Mouse (Mus musculus) heart, postnatal 4 days (tissue): ENCODE measurements at regions not wholly inside any gene's neighbourhood (a gene's known extent, or its start where the extent isn't known, plus 50 kb on each side); places are given as distances from the start of the nearest gene placed in this dataset.
A peak's percentile ranks its signal among the peaks of the same experiment; 100 is the strongest.

Experiments
- DNase-seq: peaks from one replicate; pipeline ENCODE4 v3.0.0; 2021

GRCm38 (mm10) chr10:38875667-38876245 lies 54.2 kb upstream of the Rfpl4b start:
- peak; percentile 77 for DNase-seq

- no peak for DNase-seq
These were observed 57.7 kb upstream of the Rfpl4b start for GRCm38 (mm10) chr10:38879271-38879670.

- DNase-seq = no peak
These were observed 59.1 kb upstream of the Rfpl4b start for GRCm38 (mm10) chr10:38880642-38881187.

- DNase-seq = no peak
These were observed 60.6 kb upstream of the Rfpl4b start for GRCm38 (mm10) chr10:38882154-38882553.

- DNase-seq = no peak
These were observed 62.4 kb upstream of the Rfpl4b start for GRCm38 (mm10) chr10:38883816-38884599.

GRCm38 (mm10) chr10:38884641-38885040 lies 63.1 kb upstream of the Rfpl4b start:
- no peak for DNase-seq

- no peak for DNase-seq
These were observed 64.9 kb upstream of the Rfpl4b start for GRCm38 (mm10) chr10:38886441-38886840.

- DNase-seq = peak; percentile 48
These were observed 66.3 kb upstream of the Rfpl4b start for GRCm38 (mm10) chr10:38887896-38888295.

GRCm38 (mm10) chr10:38894706-38895105 lies 70.6 kb upstream of the Lama4 start:
- DNase-seq = no peak

GRCm38 (mm10) chr10:38895656-38896055 lies 69.7 kb upstream of the Lama4 start:
- no peak for DNase-seq

GRCm38 (mm10) chr10:38897573-38897972 lies 67.7 kb upstream of the Lama4 start:
- DNase-seq = no peak

GRCm38 (mm10) chr10:38906121-38906520 lies 59.2 kb upstream of the Lama4 start:
- DNase-seq = no peak

- no peak for DNase-seq
These were observed 57.5 kb upstream of the Lama4 start for GRCm38 (mm10) chr10:38907835-38908234.

- DNase-seq = peak; percentile 82
These were observed 57.0 kb upstream of the Lama4 start for GRCm38 (mm10) chr10:38908277-38908676.

GRCm38 (mm10) chr10:38909152-38909732 lies 56.1 kb upstream of the Lama4 start:
- no peak for DNase-seq

- no peak for DNase-seq
These were observed 55.5 kb upstream of the Lama4 start for GRCm38 (mm10) chr10:38909843-38910242.

- DNase-seq = no peak
These were observed 52.3 kb upstream of the Lama4 start for GRCm38 (mm10) chr10:38913013-38913412.
